Mouse (Mus musculus): Measurements from ENCODE around the gene Mypop. TPM values are rescaled to one million over a fixed set of nuclear protein-coding genes. Genes with fewer than 3 reads are reported as not detected.

Gene Mypop
- polyA plus RNA-seq, 1 experiment from 2014 or later: 4.7 TPM

DNA sequence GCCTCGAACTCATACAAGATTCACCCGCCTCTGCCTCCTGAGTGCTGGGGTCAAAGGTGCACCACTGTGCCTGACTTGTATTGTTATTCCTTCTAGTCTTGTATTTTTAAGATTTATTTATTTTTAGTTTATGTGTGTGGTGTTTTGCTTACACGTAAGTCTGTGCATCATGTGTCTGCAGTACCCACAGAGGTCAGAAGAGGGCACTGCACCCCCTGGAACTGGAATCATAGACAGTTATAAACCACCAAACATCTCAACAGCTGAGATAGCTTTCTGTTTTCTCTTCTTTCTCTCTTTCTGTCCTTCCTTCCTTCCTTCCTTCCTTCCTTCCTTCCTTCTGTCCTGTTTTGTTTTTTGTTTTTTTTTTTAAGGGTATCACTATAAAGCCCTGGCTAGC lies 20.1 kb upstream of the Mypop start:
- Histone ChIP-seq H3K27ac (ENCODE audit: low read depth, low read length) (no peak overlapping the region), H3K9me3 (ENCODE audit: control insufficient read depth, low read length) (peaks cover 6% of the 10 kb centered on the region; the same call in 1 of the 2 replicates), H3K4me1 (ENCODE audit: control insufficient read depth, insufficient read depth, low read length) (no peaks in the 10 kb centered on the region), H3K4me3 (ENCODE audit: low read depth, low read length) (no peak overlapping the region), H3K4me2 (ENCODE audit: low read depth) (no peak overlapping the region), H3K27me3 (ENCODE audit: control insufficient read depth, insufficient read depth, low read length) (no peaks in the 10 kb centered on the region), H3K9ac (ENCODE audit: low read length) (no peak overlapping the region), H3K36me3 (ENCODE audit: control insufficient read depth, insufficient read depth, low read length) (no peaks in the 10 kb centered on the region)
- WGBS: 89% methylated on average over 3 of the region's 3 CpGs
- no peak for DNase-seq (ENCODE audit: low spot score)
- ATAC-seq (ENCODE audit: insufficient read depth, low FRiP score, low TSS enrichment): no peak

DNA sequence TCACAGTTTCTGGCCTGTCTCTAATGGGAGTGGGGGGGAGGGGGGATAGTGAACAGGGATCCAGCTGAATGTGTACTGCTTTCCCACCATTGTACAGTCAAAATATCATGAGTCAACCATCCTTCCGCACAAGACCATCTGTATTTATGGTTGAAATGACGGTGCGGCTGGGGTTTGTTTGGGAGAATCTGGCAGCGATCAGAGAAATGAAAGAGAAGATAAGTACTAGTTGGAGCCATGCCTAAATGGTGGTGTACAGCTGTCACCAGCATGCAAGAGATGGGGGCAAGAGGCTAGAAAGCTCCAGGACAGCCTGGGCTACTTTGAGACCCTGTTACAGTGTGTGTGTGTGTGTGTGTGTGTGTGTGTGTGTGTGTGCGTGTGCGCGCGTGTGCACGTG lies 12.7 kb upstream of the Mypop start:
- DNase-seq (ENCODE audit: low spot score) (no peak), ATAC-seq (ENCODE audit: insufficient read depth, low FRiP score, low TSS enrichment) (no peak)
- H3K4me2 ChIP-seq (ENCODE audit: low read depth): no peak overlapping the region
- H3K27me3 ChIP-seq (ENCODE audit: control insufficient read depth, insufficient read depth, low read length): no peaks in the 10 kb centered on the region
- no peak overlapping the region for H3K9ac ChIP-seq (ENCODE audit: low read length)
- H3K36me3 ChIP-seq (ENCODE audit: control insufficient read depth, insufficient read depth, low read length): no peaks in the 10 kb centered on the region
- 91% methylated on average over 9 of the region's 9 CpGs for WGBS
- no peak overlapping the region for H3K27ac ChIP-seq (ENCODE audit: low read depth, low read length)
- no peaks in the 10 kb centered on the region for H3K4me1 ChIP-seq (ENCODE audit: control insufficient read depth, insufficient read depth, low read length)
- no peaks in the 10 kb centered on the region for H3K9me3 ChIP-seq (ENCODE audit: control insufficient read depth, low read length)
- H3K4me3 ChIP-seq (ENCODE audit: low read depth, low read length): no peak overlapping the region

DNA sequence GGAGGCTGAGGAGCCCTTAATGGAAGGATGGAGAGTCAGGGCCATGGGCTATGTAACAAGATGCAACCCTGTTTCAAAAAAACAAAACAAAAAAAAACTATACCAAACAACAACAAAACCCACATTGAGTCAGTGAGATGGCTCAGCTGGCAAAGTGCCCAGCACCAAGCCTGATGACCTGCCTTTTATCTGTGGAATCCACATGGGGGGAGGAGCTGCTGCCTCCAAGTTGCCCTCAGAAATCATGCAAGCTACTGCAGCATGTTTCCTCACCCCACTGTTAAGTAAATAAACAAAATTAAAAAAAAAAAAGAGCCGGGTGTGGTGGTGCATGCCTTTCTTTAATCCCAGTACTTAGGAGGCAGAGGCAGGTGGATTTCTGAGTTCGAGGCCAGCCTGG lies 4.5 kb upstream of the Mypop start:
- H3K4me3 ChIP-seq (ENCODE audit: low read depth, low read length): no peak overlapping the region
- no peak overlapping the region for H3K4me2 ChIP-seq (ENCODE audit: low read depth)
- DNase-seq (ENCODE audit: low spot score) (no peak), ATAC-seq (ENCODE audit: insufficient read depth, low FRiP score, low TSS enrichment) (no peak)
- no peak overlapping the region for H3K9ac ChIP-seq (ENCODE audit: low read length)
- H3K27me3 ChIP-seq (ENCODE audit: control insufficient read depth, insufficient read depth, low read length): no peaks in the 10 kb centered on the region
- peaks cover 3% of the 10 kb centered on the region; the same call in 1 of the 2 replicates for H3K4me1 ChIP-seq (ENCODE audit: control insufficient read depth, insufficient read depth, low read length)
- WGBS: 74% methylated on average over 2 of the region's 2 CpGs
- no peak overlapping the region for H3K27ac ChIP-seq (ENCODE audit: low read depth, low read length)
- H3K9me3 ChIP-seq (ENCODE audit: control insufficient read depth, low read length): no peaks in the 10 kb centered on the region
- no peaks in the 10 kb centered on the region for H3K36me3 ChIP-seq (ENCODE audit: control insufficient read depth, insufficient read depth, low read length)

DNA sequence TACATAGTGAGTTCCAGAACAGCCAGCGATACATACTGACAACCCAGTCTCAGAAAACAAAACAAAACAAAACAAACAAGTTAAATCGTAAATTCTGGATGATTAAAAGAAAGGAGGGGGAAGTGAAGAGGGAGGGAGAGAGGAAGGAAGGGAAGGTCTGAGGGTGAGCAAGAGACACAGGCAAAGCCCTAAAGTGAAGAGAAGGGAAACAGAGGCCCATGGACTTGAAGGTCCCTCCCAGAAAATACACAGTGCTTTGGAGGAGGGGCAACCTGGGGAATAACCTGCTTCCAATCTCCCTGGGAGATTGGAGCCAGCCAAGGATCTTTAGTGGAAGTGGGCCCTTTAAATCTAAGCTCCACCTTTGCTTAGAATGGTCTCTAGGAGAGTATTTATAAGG lies 3.9 kb upstream of the Mypop start, which contains the start of gene Nanos2:
Nanos2 (plus strand) TSS at position 301 of the 400 bp plus-strand sequence.
- no peaks in the 10 kb centered on the region for H3K9me3 ChIP-seq (ENCODE audit: control insufficient read depth, low read length)
- no peak within 1 kb of the TSS for H3K4me2 ChIP-seq (ENCODE audit: low read depth)
- H3K9ac ChIP-seq (ENCODE audit: low read length): no peak within 1 kb of the TSS
- no peak within 1 kb of the TSS for H3K27ac ChIP-seq (ENCODE audit: low read depth, low read length)
- peaks cover 3% of the 10 kb centered on the region; the same call in 1 of the 2 replicates for H3K4me1 ChIP-seq (ENCODE audit: control insufficient read depth, insufficient read depth, low read length)
- H3K27me3 ChIP-seq (ENCODE audit: control insufficient read depth, insufficient read depth, low read length): peaks cover 4% of the 10 kb centered on the region
- no peaks in the 10 kb centered on the region for H3K36me3 ChIP-seq (ENCODE audit: control insufficient read depth, insufficient read depth, low read length)
- WGBS: 57% methylated on average over 2 of the region's 2 CpGs
- ATAC-seq (ENCODE audit: insufficient read depth, low FRiP score, low TSS enrichment) (no peak), DNase-seq (ENCODE audit: low spot score) (no peak)
- no peak within 1 kb of the TSS for H3K4me3 ChIP-seq (ENCODE audit: low read depth, low read length)

DNA sequence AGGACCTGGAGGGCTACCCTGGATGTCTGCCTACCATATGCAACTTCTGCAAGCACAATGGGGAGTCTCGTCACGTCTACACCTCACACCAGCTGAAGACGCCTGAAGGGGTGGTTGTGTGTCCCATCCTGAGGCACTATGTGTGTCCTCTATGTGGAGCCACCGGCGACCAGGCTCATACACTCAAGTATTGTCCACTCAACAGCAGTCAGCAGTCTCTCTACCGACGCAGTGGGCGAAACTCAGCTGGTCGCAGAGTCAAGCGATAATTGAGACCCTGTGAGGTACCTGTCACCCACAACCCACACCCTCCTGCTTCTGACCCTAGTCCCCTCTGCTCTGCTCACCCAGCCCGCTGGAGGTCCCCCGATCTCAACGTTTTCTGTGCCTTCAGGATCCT lies 3.3 kb upstream of the Mypop start:
- WGBS: 70% methylated on average over 13 of the region's 13 CpGs

DNA sequence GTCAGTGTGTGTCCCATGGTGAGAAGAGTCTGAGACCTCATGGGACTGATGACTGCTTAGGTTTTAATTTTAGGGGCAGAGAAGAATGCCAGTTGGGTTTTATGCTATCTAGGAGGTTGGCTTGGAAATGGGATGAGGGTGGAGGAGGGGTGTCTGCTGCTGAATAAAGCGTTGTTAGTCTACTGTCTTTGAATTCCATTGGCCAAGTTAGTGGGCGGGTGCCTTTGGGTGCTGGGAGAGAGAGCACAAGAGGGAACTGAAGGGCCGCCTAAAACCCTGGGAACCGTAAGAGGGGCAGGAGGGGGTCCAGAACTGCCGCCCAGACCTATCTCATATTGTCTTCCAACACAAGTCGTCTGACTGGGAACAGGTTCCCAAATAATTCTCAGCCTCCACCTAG lies 2.3 kb upstream of the Mypop start:
- ATAC-seq (ENCODE audit: insufficient read depth, low FRiP score, low TSS enrichment) (no peak), DNase-seq (ENCODE audit: low spot score) (no peak)
- Histone ChIP-seq H3K27ac (ENCODE audit: low read depth, low read length) (no peak overlapping the region), H3K36me3 (ENCODE audit: control insufficient read depth, insufficient read depth, low read length) (no peaks in the 10 kb centered on the region), H3K27me3 (ENCODE audit: control insufficient read depth, insufficient read depth, low read length) (peaks cover 18% of the 10 kb centered on the region), H3K9ac (ENCODE audit: low read length) (no peak overlapping the region), H3K4me2 (ENCODE audit: low read depth) (no peak overlapping the region), H3K9me3 (ENCODE audit: control insufficient read depth, low read length) (no peaks in the 10 kb centered on the region), H3K4me3 (ENCODE audit: low read depth, low read length) (no peak overlapping the region), H3K4me1 (ENCODE audit: control insufficient read depth, insufficient read depth, low read length) (peaks cover 3% of the 10 kb centered on the region; the same call in 1 of the 2 replicates)
- 71% methylated on average over 6 of the region's 6 CpGs for WGBS

More for the DNA sequence above, 3.3 kb upstream of the Mypop start:
- Histone ChIP-seq H3K4me3 (ENCODE audit: low read depth, low read length) (no peak overlapping the region), H3K4me1 (ENCODE audit: control insufficient read depth, insufficient read depth, low read length) (peaks cover 3% of the 10 kb centered on the region; the same call in 1 of the 2 replicates), H3K9ac (ENCODE audit: low read length) (no peak overlapping the region), H3K27ac (ENCODE audit: low read depth, low read length) (no peak overlapping the region), H3K27me3 (ENCODE audit: control insufficient read depth, insufficient read depth, low read length) (peaks cover 11% of the 10 kb centered on the region), H3K36me3 (ENCODE audit: control insufficient read depth, insufficient read depth, low read length) (no peaks in the 10 kb centered on the region), H3K9me3 (ENCODE audit: control insufficient read depth, low read length) (no peaks in the 10 kb centered on the region), H3K4me2 (ENCODE audit: low read depth) (no peak overlapping the region)
- DNase-seq (ENCODE audit: low spot score) (no peak), ATAC-seq (ENCODE audit: insufficient read depth, low FRiP score, low TSS enrichment) (no peak)

DNA sequence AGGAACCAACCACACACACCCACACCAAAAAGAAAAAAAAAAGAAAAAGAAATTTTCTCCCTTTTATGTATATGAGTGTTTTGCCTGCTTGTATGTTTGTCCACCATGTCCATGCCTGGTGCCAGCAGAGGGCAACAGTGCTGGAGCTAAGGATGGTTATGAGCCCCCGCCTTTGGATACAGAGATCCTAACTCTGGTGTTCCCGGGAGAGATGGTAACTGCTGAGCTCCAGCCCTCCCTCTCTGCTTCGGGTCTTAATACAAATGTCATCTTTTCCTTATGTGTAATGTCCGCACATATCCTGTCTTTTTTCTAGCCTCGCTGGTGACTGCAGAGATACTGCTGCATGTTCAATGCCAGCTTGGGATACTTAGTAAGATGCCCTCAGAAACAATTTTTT lies 1.1 kb upstream of the Mypop start:
- Histone ChIP-seq H3K4me1 (ENCODE audit: control insufficient read depth, insufficient read depth, low read length) (peaks cover 3% of the 10 kb centered on the region; the same call in 1 of the 2 replicates), H3K9me3 (ENCODE audit: control insufficient read depth, low read length) (no peaks in the 10 kb centered on the region), H3K27me3 (ENCODE audit: control insufficient read depth, insufficient read depth, low read length) (peaks cover 18% of the 10 kb centered on the region), H3K27ac (ENCODE audit: low read depth, low read length) (peak overlapping the region; percentile 85), H3K36me3 (ENCODE audit: control insufficient read depth, insufficient read depth, low read length) (no peaks in the 10 kb centered on the region), H3K4me3 (ENCODE audit: low read depth, low read length) (peak overlapping the region; percentile 49), H3K4me2 (ENCODE audit: low read depth) (peak overlapping the region; percentile 73), H3K9ac (ENCODE audit: low read length) (peak overlapping the region; percentile 35; the same call in 1 of the 2 replicates)
- DNase-seq (ENCODE audit: low spot score): peak; percentile 45
- WGBS: 12% methylated on average over 5 of the region's 5 CpGs
- ATAC-seq (ENCODE audit: insufficient read depth, low FRiP score, low TSS enrichment): no peak

DNA sequence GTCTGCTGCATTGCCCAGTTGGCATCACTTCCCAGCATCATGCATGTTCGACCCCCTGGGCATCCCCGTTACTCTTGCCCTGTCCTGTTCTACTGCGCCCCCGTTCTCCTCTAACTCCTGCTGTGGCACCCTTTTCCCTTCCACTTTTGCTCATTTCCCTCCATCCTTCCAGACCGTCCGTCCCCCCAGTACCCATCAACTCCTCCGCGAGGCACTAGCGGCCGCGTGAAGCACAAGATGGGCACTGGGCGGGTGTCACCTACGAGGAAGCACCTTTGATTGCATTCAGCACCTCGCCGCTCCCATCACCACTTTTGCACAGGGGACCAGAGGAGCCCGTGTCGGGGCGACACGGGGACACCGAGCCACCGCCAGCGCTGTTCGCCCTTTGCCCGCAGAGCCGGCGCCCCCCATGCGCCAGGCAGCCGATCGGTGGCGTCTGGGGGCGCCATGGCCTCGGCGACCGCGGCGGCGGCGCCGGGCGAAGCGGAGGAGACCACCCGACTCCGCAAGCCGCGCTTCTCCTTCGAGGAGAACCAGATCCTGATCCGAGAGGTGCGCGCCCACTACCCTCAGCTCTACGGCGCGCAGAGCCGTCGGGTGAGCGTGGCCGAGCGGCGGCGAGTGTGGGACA lies 732 bp downstream of the Mypop start:
- peaks cover 3% of the 10 kb centered on the region; the same call in 1 of the 2 replicates for H3K4me1 ChIP-seq (ENCODE audit: control insufficient read depth, insufficient read depth, low read length)
- no peaks in the 10 kb centered on the region for H3K36me3 ChIP-seq (ENCODE audit: control insufficient read depth, insufficient read depth, low read length)
- H3K4me2 ChIP-seq (ENCODE audit: low read depth): peak overlapping the region; percentile 73
- no peaks in the 10 kb centered on the region for H3K9me3 ChIP-seq (ENCODE audit: control insufficient read depth, low read length)
- H3K27me3 ChIP-seq (ENCODE audit: control insufficient read depth, insufficient read depth, low read length): peaks cover 18% of the 10 kb centered on the region
- H3K4me3 ChIP-seq (ENCODE audit: low read depth, low read length): peak overlapping the region; percentile 49
- no peak overlapping the region for H3K27ac ChIP-seq (ENCODE audit: low read depth, low read length)
- WGBS: under 1% methylated on average over 58 of the region's 59 CpGs
- ATAC-seq (ENCODE audit: insufficient read depth, low FRiP score, low TSS enrichment) (peak; percentile 3; the same call in 1 of the 2 replicates), DNase-seq (ENCODE audit: low spot score) (peak; percentile 42)
- peak overlapping the region; percentile 63 for H3K9ac ChIP-seq (ENCODE audit: low read length)

DNA sequence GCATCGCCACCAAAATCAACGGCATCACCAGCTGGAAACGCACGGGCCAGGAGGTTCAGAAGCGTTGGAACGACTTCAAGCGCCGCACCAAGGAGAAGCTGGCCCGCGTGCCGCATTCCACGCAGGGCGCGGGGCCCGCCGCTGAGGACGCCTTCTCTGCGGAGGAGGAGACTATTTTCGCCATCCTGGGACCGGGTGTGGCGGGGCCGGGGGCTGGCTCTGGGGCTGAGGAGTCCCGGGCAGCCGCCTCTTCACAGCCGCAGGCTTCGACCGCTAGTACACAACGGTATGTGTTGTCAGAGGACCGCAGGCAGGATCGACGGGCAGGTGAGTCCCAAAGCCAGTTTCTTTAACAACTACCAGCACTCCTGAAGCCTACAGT lies 1.2 kb downstream of the Mypop start:
- H3K36me3 ChIP-seq (ENCODE audit: control insufficient read depth, insufficient read depth, low read length): no peaks in the 10 kb centered on the region
- no peak overlapping the region for H3K27ac ChIP-seq (ENCODE audit: low read depth, low read length)
- H3K27me3 ChIP-seq (ENCODE audit: control insufficient read depth, insufficient read depth, low read length): peaks cover 18% of the 10 kb centered on the region
- peaks cover 3% of the 10 kb centered on the region; the same call in 1 of the 2 replicates for H3K4me1 ChIP-seq (ENCODE audit: control insufficient read depth, insufficient read depth, low read length)
- peak overlapping the region; percentile 73 for H3K4me2 ChIP-seq (ENCODE audit: low read depth)
- no peaks in the 10 kb centered on the region for H3K9me3 ChIP-seq (ENCODE audit: control insufficient read depth, low read length)
- peak overlapping the region; percentile 49 for H3K4me3 ChIP-seq (ENCODE audit: low read depth, low read length)
- WGBS: 4% methylated on average over 31 of the region's 31 CpGs
- peak overlapping the region; percentile 63 for H3K9ac ChIP-seq (ENCODE audit: low read length)
- ATAC-seq (ENCODE audit: insufficient read depth, low FRiP score, low TSS enrichment) (no peak), DNase-seq (ENCODE audit: low spot score) (no peak)

Measured in neural tube, embryonic 11.5 days (tissue).